Mouse (Mus musculus) G1E (cell line): ENCODE measurements at regions not wholly inside any gene's neighbourhood (a gene's known extent, or its start where the extent isn't known, plus 50 kb on each side); places are given as distances from the start of the nearest gene placed in this dataset.

Experiments
- CTCF ChIP-seq: IDR thresholded peaks from 2 replicates; pipeline ENCODE4 v1.5.1; 2012; ENCODE audit warnings: low read depth, low read length, inconsistent platforms, mixed read lengths
- GATA2 ChIP-seq: IDR thresholded peaks from 2 replicates; pipeline ENCODE4 v1.6.1; 2012; ENCODE audit warnings: low read depth, low read length, inconsistent platforms, borderline replicate concordance
- POLR2AphosphoS5 ChIP-seq: IDR thresholded peaks from 2 replicates; pipeline ENCODE4 v1.6.1; 2012; ENCODE audit warnings: low read depth, low read length, inconsistent platforms; ENCODE audit not compliant: insufficient replicate concordance

DNA sequence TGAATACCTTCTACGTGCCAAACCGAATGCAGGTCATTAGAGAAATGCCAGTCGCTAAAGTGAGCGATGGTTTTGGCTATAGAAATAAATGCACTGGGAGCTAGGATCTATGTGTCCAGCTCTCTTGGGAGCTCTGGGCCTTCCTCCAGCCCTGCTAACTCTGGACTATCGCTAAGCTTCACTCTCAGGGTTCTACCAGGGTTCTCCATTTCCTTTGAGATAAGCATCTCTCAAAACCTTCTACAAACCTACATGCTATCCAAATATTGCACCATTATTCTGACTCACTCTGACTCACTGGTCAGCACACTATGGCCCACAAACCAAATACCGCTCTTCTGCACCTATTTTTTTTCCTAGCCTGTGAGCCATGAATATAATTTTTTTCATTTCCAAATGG is 125.4 kb upstream of the Gnao1 start:
- no peak for TF ChIP-seq CTCF
- no peak for TF ChIP-seq POLR2AphosphoS5
- no peak for TF ChIP-seq GATA2
